Mouse (Mus musculus) forebrain, embryonic 16.5 days (tissue): ENCODE measurements around the gene Adamts12. TPM values are rescaled to one million over a fixed set of nuclear protein-coding genes. Genes with fewer than 3 reads are reported as not detected.
A peak's percentile ranks its signal among the peaks of the same experiment; 100 is the strongest.

ENCODE experiments used
- ATAC-seq: fragments of 200-750 bp; cut with Nextera tagmentation; 2 replicates; pipeline ENCODE4 v1.8.0; 2017; ENCODE audit warnings: mild to moderate bottlenecking, moderate library complexity
- H3K27ac ChIP-seq: fragments of 300-500 bp; sonication (generic); 2 replicates; pipeline ENCODE4 v1.5.1; 2014; ENCODE audit warnings: low read length, control low read depth
- H3K27me3 ChIP-seq: fragments of 300-500 bp; sonication (generic); replicated peaks from 2 replicates; pipeline ENCODE4 v1.6.1; 2014; ENCODE audit warnings: low read length; ENCODE audit not compliant: control insufficient read depth, insufficient read depth
- H3K36me3 ChIP-seq: fragments of 300-500 bp; sonication (generic); 2 replicates; pipeline ENCODE4 v1.6.1; 2014; ENCODE audit not compliant: control insufficient read depth, insufficient read depth
- H3K4me1 ChIP-seq: fragments of 300-500 bp; sonication (generic); replicated peaks from 2 replicates; pipeline ENCODE4 v1.6.1; 2014; ENCODE audit warnings: low read length; ENCODE audit not compliant: control insufficient read depth, insufficient read depth
- H3K4me2 ChIP-seq: fragments of 300-500 bp; sonication (generic); 2 replicates; pipeline ENCODE4 v1.6.1; 2014; ENCODE audit warnings: mild to moderate bottlenecking, low read length, control low read depth
- H3K4me3 ChIP-seq: fragments of 300-500 bp; sonication (generic); replicated peaks from 2 replicates; pipeline ENCODE4 v1.5.1; 2014; ENCODE audit warnings: mild to moderate bottlenecking, low read length, control low read depth
- H3K9ac ChIP-seq: fragments of 300-500 bp; sonication (generic); replicated peaks from 2 replicates; pipeline ENCODE4 v1.6.1; 2014; ENCODE audit warnings: low read depth, low read length, control low read depth
- H3K9me3 ChIP-seq: fragments of 300-500 bp; sonication (generic); 2 replicates; pipeline ENCODE4 v1.6.1; 2016; ENCODE audit warnings: low read length; ENCODE audit not compliant: control insufficient read depth
- WGBS: fragments of 180-500 bp; shearing (Covaris S2); extraction: QIAGEN DNeasy Blood & Tissue Kit; methylation state at CpG from one replicate; pipeline ENCODE4 v1.1.7; 2014; 5-methylcytosine and 5-hydroxymethylcytosine counted together
- polyA plus RNA-seq: library from polyadenylated mRNA; unstranded; fragments of >200 nt; fragmentation: Nextera tagmentation; extraction: Ambion mirVana; gene quantifications from 2 replicates; pipeline ENCODE4 v1.2.1, GENCODE M21; 2015

The Adamts12 gene
- polyA plus RNA-seq, 1 experiment from 2014 or later = 0.84 TPM

- Histone ChIP-seq H3K4me3 (no peak overlapping the region), H3K36me3 (no peaks in the 10 kb centered on the region), H3K4me2 (no peak overlapping the region), H3K27me3 (no peaks in the 10 kb centered on the region), H3K27ac (no peak overlapping the region), H3K4me1 (no peaks in the 10 kb centered on the region), H3K9me3 (no peaks in the 10 kb centered on the region), H3K9ac (no peak overlapping the region)
- 11% methylated on average over 1 of the region's 1 CpGs for WGBS
- ATAC-seq = no peak
Observed at GRCm38 (mm10) chr15:11121721-11122120, 57.1 kb downstream of the Adamts12 start.

- no peak for ATAC-seq
- H3K9me3 ChIP-seq = no peaks in the 10 kb centered on the region
Observed at GRCm38 (mm10) chr15:11125361-11125760, 60.8 kb downstream of the Adamts12 start.

DNA sequence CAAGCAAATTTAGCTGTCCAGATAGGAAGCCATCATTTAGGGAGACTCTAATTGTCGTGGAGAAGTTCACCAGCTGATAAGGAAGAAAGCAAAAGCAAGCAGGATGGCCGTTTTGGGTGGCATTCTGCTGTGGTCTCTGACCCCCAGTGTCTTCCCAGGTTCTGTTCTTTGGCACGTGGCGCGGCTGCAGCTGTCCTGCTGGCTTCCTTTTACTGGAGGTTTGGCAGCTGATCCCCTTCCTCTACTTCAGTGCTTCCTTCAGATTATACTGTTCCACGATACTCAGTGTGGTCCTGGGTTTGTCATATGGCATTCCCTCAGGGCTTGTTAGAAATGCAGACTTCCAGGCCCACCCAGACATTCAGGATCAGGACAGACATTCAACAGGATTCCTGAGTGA lies 63.9 kb downstream of the Adamts12 start:
- Histone ChIP-seq H3K4me3 (no peak overlapping the region), H3K4me2 (no peak overlapping the region), H3K9ac (no peak overlapping the region), H3K27me3 (no peaks in the 10 kb centered on the region), H3K27ac (no peak overlapping the region), H3K36me3 (no peaks in the 10 kb centered on the region), H3K9me3 (no peaks in the 10 kb centered on the region), H3K4me1 (no peaks in the 10 kb centered on the region)
- WGBS = 75% methylated on average over 6 of the region's 6 CpGs
- no peak for ATAC-seq

More at GRCm38 (mm10) chr15:11125361-11125760, 60.8 kb downstream of the Adamts12 start:
- no peaks in the 10 kb centered on the region for H3K36me3 ChIP-seq
- H3K27me3 ChIP-seq = no peaks in the 10 kb centered on the region
- H3K4me1 ChIP-seq = no peaks in the 10 kb centered on the region
- no peak overlapping the region for H3K9ac ChIP-seq
- H3K27ac ChIP-seq = no peak overlapping the region
- no peak overlapping the region for H3K4me2 ChIP-seq
- H3K4me3 ChIP-seq = no peak overlapping the region

- Histone ChIP-seq H3K9me3 (no peaks in the 10 kb centered on the region), H3K4me1 (no peaks in the 10 kb centered on the region), H3K9ac (no peak overlapping the region), H3K4me2 (no peak overlapping the region), H3K36me3 (no peaks in the 10 kb centered on the region), H3K27ac (no peak overlapping the region), H3K27me3 (no peaks in the 10 kb centered on the region), H3K4me3 (no peak overlapping the region)
- WGBS = 92% methylated on average over 5 of the region's 5 CpGs
- peak; percentile 45; the same call in 1 of the 2 replicates for ATAC-seq
Observed at GRCm38 (mm10) chr15:11132586-11133558, 68.3 kb downstream of the Adamts12 start.

DNA sequence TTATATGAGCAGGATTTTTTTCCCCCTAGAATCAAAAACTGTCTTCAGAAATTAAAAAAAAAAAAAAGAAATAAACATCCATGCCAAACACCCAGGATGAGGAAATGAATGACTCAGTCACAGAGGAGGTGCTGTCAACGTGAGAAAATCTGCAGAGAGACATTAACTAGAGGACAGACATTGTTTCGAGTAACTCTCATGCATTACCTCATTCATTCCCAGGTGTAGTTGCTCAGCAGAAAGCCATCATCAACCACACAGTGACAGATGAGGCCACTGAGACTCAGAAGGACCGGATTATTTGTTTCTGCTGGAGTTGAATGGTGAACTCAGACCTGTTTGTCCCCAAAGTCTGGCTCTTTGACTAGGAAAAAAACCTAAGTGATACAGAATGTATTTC lies 81.0 kb downstream of the Adamts12 start:
- H3K27ac ChIP-seq = no peak overlapping the region
- WGBS = 71% methylated on average over 3 of the region's 3 CpGs
- no peaks in the 10 kb centered on the region for H3K27me3 ChIP-seq
- no peaks in the 10 kb centered on the region for H3K4me1 ChIP-seq
- no peak overlapping the region for H3K4me3 ChIP-seq
- no peak overlapping the region for H3K4me2 ChIP-seq
- no peak overlapping the region for H3K9ac ChIP-seq
- no peaks in the 10 kb centered on the region for H3K9me3 ChIP-seq
- H3K36me3 ChIP-seq = no peaks in the 10 kb centered on the region
- no peak for ATAC-seq

DNA sequence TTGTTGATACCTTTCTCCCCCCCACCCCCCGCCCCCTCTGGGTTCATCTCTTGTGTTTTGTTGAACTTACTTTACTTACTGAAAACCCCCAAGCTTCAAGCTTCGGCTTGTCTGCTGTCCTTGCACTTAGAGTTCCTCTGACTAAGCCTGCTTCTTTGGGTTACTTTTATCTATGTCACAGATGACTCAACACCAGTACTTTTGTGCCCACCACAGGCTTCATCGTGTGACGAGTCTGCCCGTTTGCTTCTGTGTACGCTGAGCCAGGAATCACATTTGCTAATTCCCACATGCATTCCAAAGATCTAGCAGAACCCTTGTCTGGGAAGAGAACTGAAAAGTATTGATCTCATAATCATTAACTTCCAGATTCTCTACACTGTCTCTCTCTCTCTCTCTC lies 94.8 kb downstream of the Adamts12 start:
- H3K27me3 ChIP-seq = no peaks in the 10 kb centered on the region
- no peak for ATAC-seq
- H3K9ac ChIP-seq = no peak overlapping the region
- H3K4me1 ChIP-seq = no peaks in the 10 kb centered on the region
- H3K27ac ChIP-seq = no peak overlapping the region
- no peaks in the 10 kb centered on the region for H3K36me3 ChIP-seq
- 83% methylated on average over 6 of the region's 6 CpGs for WGBS
- H3K9me3 ChIP-seq = no peaks in the 10 kb centered on the region
- no peak overlapping the region for H3K4me3 ChIP-seq
- H3K4me2 ChIP-seq = no peak overlapping the region

DNA sequence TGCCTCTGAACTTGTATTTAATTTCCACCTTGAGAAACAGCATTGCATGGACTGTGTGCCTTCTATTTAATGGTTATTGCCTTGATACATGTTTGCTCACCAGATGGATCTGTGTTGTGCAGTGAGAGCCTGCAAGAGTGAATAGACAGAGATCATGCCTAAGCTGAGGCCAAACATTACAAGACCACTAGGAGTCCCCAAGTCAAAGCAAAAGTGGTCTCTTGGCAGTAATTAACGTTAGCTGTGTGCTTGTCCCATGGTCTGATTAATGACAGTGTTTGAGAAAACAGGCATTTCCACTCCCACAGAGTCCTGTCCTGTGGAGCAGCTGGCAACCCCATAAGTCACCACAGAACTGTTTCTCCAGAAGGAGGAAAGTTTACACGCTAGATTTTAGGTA lies 96.2 kb downstream of the Adamts12 start:
- Histone ChIP-seq H3K9ac (no peak overlapping the region), H3K4me3 (no peak overlapping the region), H3K27me3 (no peaks in the 10 kb centered on the region), H3K4me1 (no peaks in the 10 kb centered on the region), H3K4me2 (no peak overlapping the region), H3K36me3 (no peaks in the 10 kb centered on the region), H3K27ac (no peak overlapping the region), H3K9me3 (no peaks in the 10 kb centered on the region)
- 61% methylated on average over 2 of the region's 2 CpGs for WGBS
- ATAC-seq = no peak

GRCm38 (mm10) chr15:11165883-11166282 lies 101.3 kb downstream of the Adamts12 start:
- Histone ChIP-seq H3K36me3 (no peaks in the 10 kb centered on the region), H3K4me1 (no peaks in the 10 kb centered on the region), H3K27ac (no peak overlapping the region), H3K27me3 (no peaks in the 10 kb centered on the region), H3K4me2 (no peak overlapping the region), H3K4me3 (no peak overlapping the region), H3K9ac (no peak overlapping the region), H3K9me3 (no peaks in the 10 kb centered on the region)
- ATAC-seq = no peak
- 79% methylated on average over 3 of the region's 3 CpGs for WGBS

DNA sequence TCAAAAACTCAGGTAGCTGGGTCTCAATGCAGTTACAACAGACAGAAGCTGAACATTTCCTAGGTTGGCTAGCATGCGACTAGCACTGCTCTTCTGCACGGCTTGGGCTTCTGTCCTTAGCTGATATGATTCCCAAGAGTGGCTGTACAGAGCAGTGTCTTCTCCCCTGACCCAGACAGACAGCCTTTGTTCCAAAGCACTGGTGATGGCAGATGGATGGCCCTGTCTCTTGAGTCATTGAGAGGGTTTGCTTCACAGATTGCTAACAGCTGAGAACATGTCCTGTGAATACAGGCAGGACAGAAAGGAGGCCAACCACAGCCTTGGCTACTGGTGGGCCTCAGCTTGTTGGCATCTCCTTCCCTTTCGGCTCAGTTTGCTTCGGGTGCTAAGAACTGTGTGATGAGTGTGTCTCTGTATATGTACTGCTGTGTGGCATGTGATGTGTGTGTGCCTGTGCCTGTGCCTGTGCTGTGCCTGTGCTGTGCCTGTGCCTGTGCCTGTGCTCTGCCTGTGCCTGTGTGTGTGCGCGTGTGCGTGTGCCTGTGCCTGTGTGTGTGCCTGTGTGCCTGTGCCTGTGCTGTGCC lies 109.4 kb downstream of the Adamts12 start:
- no peak overlapping the region for H3K4me2 ChIP-seq
- H3K36me3 ChIP-seq = no peaks in the 10 kb centered on the region
- no peak overlapping the region for H3K4me3 ChIP-seq
- no peak overlapping the region for H3K27ac ChIP-seq
- no peak for ATAC-seq
- no peaks in the 10 kb centered on the region for H3K9me3 ChIP-seq
- 95% methylated on average over 7 of the region's 7 CpGs for WGBS
- no peaks in the 10 kb centered on the region for H3K4me1 ChIP-seq
- no peak overlapping the region for H3K9ac ChIP-seq
- H3K27me3 ChIP-seq = no peaks in the 10 kb centered on the region
